Mouse (Mus musculus): ENCODE measurements around the gene 5730522E02Rik. TPM values are rescaled to one million over a fixed set of nuclear protein-coding genes. Genes with fewer than 3 reads are reported as not detected.

The 5730522E02Rik gene
- total and polyA plus RNA-seq, 3 experiments = not detected

DNA sequence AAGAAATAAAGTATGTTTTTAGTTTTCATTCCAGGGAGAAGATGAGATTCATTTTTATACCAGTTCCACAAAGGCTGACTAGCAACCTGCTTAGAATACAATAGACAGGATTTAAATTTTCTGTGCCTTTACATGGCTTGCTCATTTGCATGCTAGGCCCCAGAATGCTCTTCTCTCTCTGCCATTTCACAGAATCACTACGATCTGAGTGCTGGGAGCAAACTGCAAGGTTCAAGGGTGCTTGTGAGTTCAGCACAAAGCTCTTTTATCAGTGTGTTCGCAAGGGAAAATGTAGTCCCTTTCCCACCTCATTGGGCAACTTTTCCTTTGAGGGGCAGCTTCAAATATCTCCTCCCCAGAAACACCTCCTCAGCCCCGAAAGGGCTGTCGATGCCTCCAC, 107.7 kb downstream of the 5730522E02Rik start:
- TF ChIP-seq MXI1 (IDR thresholded peaks at IDR 0.05; ENCODE audit: low read depth, low read length) = no peak
- TF ChIP-seq SMC3 (IDR thresholded peaks at IDR 0.05; ENCODE audit: low read depth, low read length) = no peak
- no peak for TF ChIP-seq HCFC1 (IDR thresholded peaks at IDR 0.05; ENCODE audit: low read depth, low read length)
- no peak for TF ChIP-seq NELFE (IDR thresholded peaks at IDR 0.05; ENCODE audit: low read depth, low read length)
- TF ChIP-seq MYB (IDR thresholded peaks at IDR 0.05; ENCODE audit: low read depth, low read length) = no peak
- no peak for TF ChIP-seq JUND (IDR thresholded peaks at IDR 0.05; ENCODE audit: low read depth, low read length)
- no peak for TF ChIP-seq BHLHE40 (IDR thresholded peaks at IDR 0.05; ENCODE audit: borderline replicate concordance, low read depth, low read length)
- TF ChIP-seq MAX (IDR thresholded peaks at IDR 0.05; ENCODE audit: low read length) = no peak
- no peak for TF ChIP-seq TAL1 (IDR thresholded peaks at IDR 0.05; ENCODE audit: low read length)
- DNase-seq (ENCODE audit: low read depth, low spot score) = no peak
- H3K79me2 ChIP-seq (ENCODE audit: control insufficient read depth, insufficient read depth, low read length, poor library complexity) = no peaks in the 10 kb centered on the region
- H3K4me1 ChIP-seq (ENCODE audit: control insufficient read depth in 1 of 2, insufficient read depth in 2 of 2, low read length in 2 of 2) = no peaks in the 10 kb centered on the region
- no peak overlapping the region for H3K9ac ChIP-seq (ENCODE audit: control insufficient read depth, low read depth, low read length, poor library complexity, severe bottlenecking)
- no peaks in the 10 kb centered on the region for H3K36me3 ChIP-seq (ENCODE audit: control insufficient read depth in 1 of 2, insufficient read depth in 2 of 2, low read length in 2 of 2)
- no peaks in the 10 kb centered on the region for H3K9me3 ChIP-seq (replicated peaks; ENCODE audit: insufficient read depth, low read length)
- no peaks in the 10 kb centered on the region; a peak in 1 of 4 replicates for H3K27me3 ChIP-seq (ENCODE audit: control insufficient read depth in 1 of 2, insufficient read depth in 2 of 2, low read length in 2 of 2)
- no peak overlapping the region for H3K27ac ChIP-seq (ENCODE audit: control insufficient read depth, low read depth, low read length)
- H3K4me3 ChIP-seq (ENCODE audit: control insufficient read depth in 1 of 2, insufficient read depth in 1 of 2, low read depth in 2 of 2, low read length in 2 of 2) = no peak overlapping the region

DNA sequence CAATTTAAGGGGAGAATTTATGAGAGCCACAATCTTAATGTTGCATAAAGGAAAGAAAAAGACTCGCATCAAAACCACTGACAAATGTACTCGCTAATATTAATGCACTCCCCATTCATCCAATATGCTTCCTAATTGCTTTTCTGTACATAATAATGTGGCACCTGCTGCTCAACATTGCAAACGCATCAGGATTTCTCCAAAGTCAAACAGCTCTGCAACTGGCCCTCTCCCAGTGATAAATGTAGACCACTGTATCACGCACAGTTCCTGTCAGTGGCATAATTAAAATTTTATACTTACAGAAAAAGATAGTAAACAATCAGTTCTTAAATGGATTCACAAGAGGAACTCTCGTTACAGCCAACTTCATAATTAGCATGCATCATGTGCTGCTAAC, 110.5 kb downstream of the 5730522E02Rik start:
- no peak overlapping the region for H3K4me3 ChIP-seq (ENCODE audit: control insufficient read depth in 1 of 2, insufficient read depth in 1 of 2, low read depth in 2 of 2, low read length in 2 of 2)
- H3K9me3 ChIP-seq (replicated peaks; ENCODE audit: insufficient read depth, low read length) = no peaks in the 10 kb centered on the region
- H3K4me1 ChIP-seq (ENCODE audit: control insufficient read depth in 1 of 2, insufficient read depth in 2 of 2, low read length in 2 of 2) = no peaks in the 10 kb centered on the region
- H3K27me3 ChIP-seq (ENCODE audit: control insufficient read depth in 1 of 2, insufficient read depth in 2 of 2, low read length in 2 of 2) = no peaks in the 10 kb centered on the region
- TF ChIP-seq EP300 (IDR thresholded peaks at IDR 0.05; ENCODE audit: low read depth in 1 of 2, low read length in 2 of 2) (no peak), UBTF (IDR thresholded peaks at IDR 0.05; ENCODE audit: borderline replicate concordance, insufficient read depth, low read depth, low read length) (no peak), MXI1 (IDR thresholded peaks at IDR 0.05; ENCODE audit: low read depth, low read length) (no peak)
- DNase-seq (ENCODE audit: low read depth, low spot score) = no peak
- H3K36me3 ChIP-seq (ENCODE audit: control insufficient read depth in 1 of 2, insufficient read depth in 2 of 2, low read length in 2 of 2) = no peaks in the 10 kb centered on the region
- no peak overlapping the region for H3K27ac ChIP-seq (ENCODE audit: control insufficient read depth, low read depth, low read length)
- no peak overlapping the region for H3K9ac ChIP-seq (ENCODE audit: control insufficient read depth, low read depth, low read length, poor library complexity, severe bottlenecking)
- H3K79me2 ChIP-seq (ENCODE audit: control insufficient read depth, insufficient read depth, low read length, poor library complexity) = no peaks in the 10 kb centered on the region

DNA sequence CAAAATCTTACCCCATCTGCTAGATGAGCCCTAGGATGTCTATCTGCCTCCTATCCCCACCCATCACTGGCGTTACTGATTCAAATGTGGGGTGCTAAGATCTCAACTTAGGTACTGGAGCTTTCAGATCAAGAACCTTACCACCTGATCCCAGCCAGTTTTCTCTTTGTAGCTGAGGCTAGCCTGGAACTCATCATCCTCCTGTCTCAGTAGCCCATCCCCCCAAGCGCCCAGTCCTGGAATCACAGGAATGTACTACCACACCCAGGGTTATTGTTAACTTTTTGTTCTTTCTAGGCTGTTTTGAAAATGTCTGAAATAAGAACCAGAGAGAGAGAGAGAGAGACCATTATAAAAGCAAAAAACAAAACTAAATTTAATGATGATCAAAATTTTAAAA, 111.6 kb downstream of the 5730522E02Rik start:
- TF ChIP-seq KAT2A (conservative IDR thresholded peaks at IDR 0.05; ENCODE audit: low read depth, low read length) (no peak), NRF1 (IDR thresholded peaks at IDR 0.05; ENCODE audit: insufficient read depth, low read depth, low read length, poor library complexity, severe bottlenecking) (no peak), SMC3 (IDR thresholded peaks at IDR 0.05; ENCODE audit: low read depth, low read length) (no peak), TCF12 (IDR thresholded peaks at IDR 0.05; ENCODE audit: low read depth, low read length) (no peak), JUND (IDR thresholded peaks at IDR 0.05; ENCODE audit: low read depth, low read length) (no peak), GABPA (IDR thresholded peaks at IDR 0.05; ENCODE audit: low read depth, low read length) (no peak), ZKSCAN1 (IDR thresholded peaks at IDR 0.05; ENCODE audit: low read depth, low read length) (no peak), BHLHE40 (IDR thresholded peaks at IDR 0.05; ENCODE audit: borderline replicate concordance, low read depth, low read length) (no peak), MEF2A (IDR thresholded peaks at IDR 0.05; ENCODE audit: extremely low read depth, insufficient replicate concordance, low read depth, low read length, poor library complexity, severe bottlenecking) (no peak), POLR2AphosphoS5 (IDR thresholded peaks at IDR 0.05; ENCODE audit: borderline replicate concordance, low read depth, low read length) (no peak), E2F4 (IDR thresholded peaks at IDR 0.05; ENCODE audit: borderline replicate concordance, low read depth, low read length) (no peak), CHD1 (IDR thresholded peaks at IDR 0.05; ENCODE audit: low read depth, low read length) (no peak), RCOR1 (IDR thresholded peaks at IDR 0.05; ENCODE audit: low read depth, low read length) (no peak), TAL1 (IDR thresholded peaks at IDR 0.05; ENCODE audit: low read length) (no peak), ETS1 (IDR thresholded peaks at IDR 0.05; ENCODE audit: low read depth, low read length) (no peak), NELFE (IDR thresholded peaks at IDR 0.05; ENCODE audit: low read depth, low read length) (no peak), MXI1 (IDR thresholded peaks at IDR 0.05; ENCODE audit: low read depth, low read length) (no peak), POLR2A (IDR thresholded peaks at IDR 0.05; ENCODE audit: control insufficient read depth in 1 of 2, insufficient read depth in 1 of 2, low read depth in 1 of 2, low read length in 2 of 2, poor library complexity in 1 of 2) (no peak)
- Histone ChIP-seq H3K9ac (ENCODE audit: control insufficient read depth, low read depth, low read length, poor library complexity, severe bottlenecking) (no peak overlapping the region), H3K9me3 (replicated peaks; ENCODE audit: insufficient read depth, low read length) (no peaks in the 10 kb centered on the region), H3K4me3 (ENCODE audit: control insufficient read depth in 1 of 2, insufficient read depth in 1 of 2, low read depth in 2 of 2, low read length in 2 of 2) (no peak overlapping the region), H3K79me2 (ENCODE audit: control insufficient read depth, insufficient read depth, low read length, poor library complexity) (no peaks in the 10 kb centered on the region), H3K4me1 (ENCODE audit: control insufficient read depth in 1 of 2, insufficient read depth in 2 of 2, low read length in 2 of 2) (no peaks in the 10 kb centered on the region), H3K36me3 (ENCODE audit: control insufficient read depth in 1 of 2, insufficient read depth in 2 of 2, low read length in 2 of 2) (no peaks in the 10 kb centered on the region), H3K27ac (ENCODE audit: control insufficient read depth, low read depth, low read length) (no peak overlapping the region), H3K27me3 (ENCODE audit: control insufficient read depth in 1 of 2, insufficient read depth in 2 of 2, low read length in 2 of 2) (no peaks in the 10 kb centered on the region)
- no peak for DNase-seq (ENCODE audit: low read depth, low spot score)

All from MEL (cell line).